Mouse (Mus musculus): Measurements from ENCODE around the gene Spats2l.

The Spats2l gene

DNA sequence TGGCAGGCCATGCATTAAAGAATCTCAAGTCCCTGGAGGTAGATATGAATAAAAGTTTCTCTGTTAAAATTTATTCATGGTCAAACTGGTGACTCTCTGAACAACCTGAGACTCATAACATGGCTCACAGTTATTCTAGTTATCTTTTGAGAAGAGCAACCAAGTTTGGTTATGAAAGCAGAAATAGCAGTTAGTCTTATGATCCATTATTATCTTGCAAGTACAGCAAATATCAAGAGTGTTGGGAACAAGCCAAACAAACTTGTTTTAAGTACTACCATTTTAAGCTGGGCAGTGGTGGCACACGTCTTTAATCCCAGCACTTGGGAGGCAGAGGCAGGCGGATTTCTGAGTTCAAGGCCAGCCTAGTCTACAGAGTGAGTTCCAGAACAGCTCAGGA lies 217.3 kb downstream of the Spats2l start:
- no peak for DNase-seq

DNA sequence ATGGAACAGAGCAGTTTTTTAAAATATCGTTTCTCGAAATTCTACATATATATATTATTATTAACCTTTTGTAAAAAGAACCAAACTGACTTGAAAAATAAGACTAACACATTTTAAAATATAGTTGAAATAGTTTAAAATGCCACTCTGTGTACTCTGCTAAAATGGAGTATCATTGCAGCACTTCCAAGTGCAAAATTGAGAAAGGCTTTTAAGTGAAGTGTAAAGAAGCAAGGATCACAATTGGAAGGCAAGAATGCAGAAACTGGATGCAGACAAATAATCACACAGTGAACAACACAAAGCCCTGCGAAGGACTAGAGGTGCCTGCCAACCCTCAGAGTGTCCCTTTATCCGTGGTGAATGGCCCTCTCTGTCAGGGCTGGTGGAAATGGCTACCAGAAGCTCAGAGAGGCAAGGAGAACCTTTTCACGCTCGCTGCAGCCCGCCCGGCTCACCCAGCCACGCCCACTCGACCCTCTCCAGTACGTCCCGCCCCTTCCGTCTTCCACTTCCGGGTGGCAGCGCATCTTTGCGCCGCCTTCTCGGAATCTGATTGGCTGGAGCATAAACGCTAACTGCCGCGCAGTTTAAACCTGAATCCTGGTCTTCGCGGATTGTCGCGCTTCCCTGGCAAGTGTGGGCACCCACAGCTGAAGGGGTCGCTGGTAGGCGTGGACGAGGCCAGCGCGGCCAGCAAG lies 221.6 kb downstream of the Spats2l start, which contains the start of gene Sgo2a:
Gene Sgo2a, plus strand, starts transcription at position 540 of the 701 bp plus-strand sequence.
- DNase-seq = peak; percentile 84

DNA sequence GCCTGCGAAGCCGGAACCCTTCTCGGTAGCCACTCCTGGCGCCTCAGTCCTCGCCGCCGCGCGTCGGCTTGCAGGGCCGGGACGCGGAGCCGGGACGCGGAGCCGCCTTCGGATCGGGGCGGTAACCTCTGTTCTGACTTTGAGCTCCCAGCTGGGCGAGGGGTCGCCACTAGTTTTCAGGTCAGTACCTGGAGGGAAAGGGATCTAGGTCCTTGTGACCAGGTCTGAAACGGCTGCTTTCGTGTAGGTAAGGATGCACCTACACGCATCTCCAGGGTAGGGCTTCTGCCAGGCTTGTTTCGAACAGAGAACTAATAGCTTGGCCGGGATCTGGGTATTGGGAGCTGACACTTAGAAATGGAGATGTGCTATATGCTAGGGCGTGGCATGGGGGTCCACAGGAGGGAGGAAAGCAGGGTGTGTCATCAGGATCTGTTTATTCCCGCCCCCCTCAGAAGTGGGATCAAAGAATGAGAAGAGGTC lies 222.2 kb downstream of the Spats2l start:
- no peak for DNase-seq

Measured in kidney, adult 11 months (tissue).